Mouse (Mus musculus) forebrain, embryonic 13.5 days (tissue): ENCODE measurements at regions not wholly inside any gene's neighbourhood (a gene's known extent, or its start where the extent isn't known, plus 50 kb on each side); places are given as distances from the start of the nearest gene placed in this dataset.

Experiments used
- ATAC-seq: fragments of 200-750 bp; cut with Nextera tagmentation; 2 replicates; pipeline ENCODE4 v1.8.0; 2017
- H3K27ac ChIP-seq: fragments of 300-500 bp; sonication (generic); 2 replicates; pipeline ENCODE4 v1.5.1; 2015; ENCODE audit warnings: inconsistent platforms, mild to moderate bottlenecking, moderate library complexity
- H3K27me3 ChIP-seq: fragments of 300-500 bp; sonication (generic); 2 replicates; pipeline ENCODE4 v1.6.1; 2015; ENCODE audit warnings: mild to moderate bottlenecking, inconsistent platforms
- H3K36me3 ChIP-seq: fragments of 300-500 bp; sonication (generic); 2 replicates; pipeline ENCODE4 v1.6.1; 2015; ENCODE audit warnings: mild to moderate bottlenecking, inconsistent platforms; ENCODE audit not compliant: poor library complexity, severe bottlenecking
- H3K4me1 ChIP-seq: fragments of 300-500 bp; sonication (generic); 2 replicates; pipeline ENCODE4 v1.6.1; 2015; ENCODE audit warnings: inconsistent platforms
- H3K4me2 ChIP-seq: fragments of 300-500 bp; sonication (generic); 2 replicates; pipeline ENCODE4 v1.6.1; 2015; ENCODE audit warnings: inconsistent platforms, mild to moderate bottlenecking, moderate library complexity
- H3K4me3 ChIP-seq: fragments of 300-500 bp; sonication (generic); 2 replicates; pipeline ENCODE4 v1.5.1; 2015; ENCODE audit warnings: mild to moderate bottlenecking, inconsistent platforms
- H3K9ac ChIP-seq: fragments of 300-500 bp; sonication (generic); 2 replicates; pipeline ENCODE4 v1.6.1; 2015; ENCODE audit warnings: mild to moderate bottlenecking, inconsistent platforms
- H3K9me3 ChIP-seq: fragments of 300-500 bp; sonication (generic); replicated peaks from 2 replicates; pipeline ENCODE4 v1.6.1; 2016; ENCODE audit warnings: inconsistent platforms
- WGBS: fragments of 180-500 bp; shearing (Covaris S2); methylation state at CpG from one replicate; pipeline ENCODE4 v1.1.7; 2015; 5-methylcytosine and 5-hydroxymethylcytosine counted together

- 100% methylated on average over 1 of the region's 1 CpGs for WGBS
- no peak overlapping the region for H3K9ac ChIP-seq
- H3K27ac ChIP-seq: no peak overlapping the region
Observed at GRCm38 (mm10) chr9:25426941-25427340, 54.4 kb upstream of the Eepd1 start.

GRCm38 (mm10) chr9:25429450-25430213, 51.7 kb upstream of the Eepd1 start:
- H3K9ac ChIP-seq: no peak overlapping the region
- 82% methylated on average over 6 of the region's 6 CpGs for WGBS
- H3K9me3 ChIP-seq: no peaks in the 10 kb centered on the region
- H3K4me1 ChIP-seq: no peaks in the 10 kb centered on the region
- H3K4me2 ChIP-seq: no peak overlapping the region
- no peak for ATAC-seq
- H3K36me3 ChIP-seq: no peaks in the 10 kb centered on the region
- H3K27ac ChIP-seq: no peak overlapping the region
- H3K4me3 ChIP-seq: no peak overlapping the region
- no peaks in the 10 kb centered on the region for H3K27me3 ChIP-seq

More at GRCm38 (mm10) chr9:25426941-25427340, 54.4 kb upstream of the Eepd1 start:
- Histone ChIP-seq H3K27me3 (no peaks in the 10 kb centered on the region), H3K9me3 (no peaks in the 10 kb centered on the region), H3K36me3 (no peaks in the 10 kb centered on the region), H3K4me1 (no peaks in the 10 kb centered on the region), H3K4me3 (no peak overlapping the region), H3K4me2 (no peak overlapping the region)
- no peak for ATAC-seq
